Mouse (Mus musculus) bone marrow macrophage, adult 2 months (primary cell): ENCODE measurements around the gene Chmp6.

Experiments used
- CTCF ChIP-seq: IDR thresholded peaks from 2 replicates; pipeline ENCODE4 v1.5.1; 2012; ENCODE audit warnings: low read depth, mild to moderate bottlenecking, low read length, moderate library complexity
- POLR2A ChIP-seq: IDR thresholded peaks from 2 replicates; pipeline ENCODE4 v1.6.1; 2012; ENCODE audit warnings: mild to moderate bottlenecking, low read depth, low read length, borderline replicate concordance

GRCm38 (mm10) chr11:119868556-119868955, 44.7 kb upstream of the Chmp6 start:
- no peak for TF ChIP-seq CTCF
- no peak for TF ChIP-seq POLR2A
